Mouse (Mus musculus) heart, adult 2 months (tissue): ENCODE results near the gene Ppm1h. TPM values are rescaled to one million over a fixed set of nuclear protein-coding genes. Genes with fewer than 3 reads are reported as not detected.

Experiments
- DNase-seq, 2 experiments: peaks; one replicate each; pipeline ENCODE4 v3.0.0; 2021
- H3K27ac ChIP-seq: fragments of 200-600 bp; 2 replicates; pipeline ENCODE4 v1.8.1; 2022
- H3K27me3 ChIP-seq: fragments of 200-500 bp; 2 replicates; pipeline ENCODE4 v1.6.1; 2012; ENCODE audit warnings: mild to moderate bottlenecking, low read length, inconsistent platforms, mixed read lengths; ENCODE audit not compliant: control insufficient read depth, insufficient read depth
- H3K36me3 ChIP-seq: fragments of 200-500 bp; 2 replicates; pipeline ENCODE4 v1.6.1; 2012; ENCODE audit warnings: low read length, inconsistent platforms; ENCODE audit not compliant: control insufficient read depth, insufficient read depth
- H3K4me1 ChIP-seq: fragments of 200-500 bp; 2 replicates; pipeline ENCODE4 v1.6.1; 2011; ENCODE audit warnings: low read length; ENCODE audit not compliant: control insufficient read depth, insufficient read depth
- H3K4me3 ChIP-seq: fragments of 200-600 bp; 2 replicates; pipeline ENCODE4 v1.8.1; 2022
- H3K79me2 ChIP-seq: fragments of 200-500 bp; replicated peaks from 2 replicates; pipeline ENCODE4 v1.6.1; 2012; ENCODE audit warnings: mild to moderate bottlenecking, inconsistent platforms, low read length, moderate library complexity, mixed read lengths; ENCODE audit not compliant: control insufficient read depth, insufficient read depth
- H3K9ac ChIP-seq: fragments of 200-500 bp; 2 replicates; pipeline ENCODE4 v1.6.1; 2012; ENCODE audit warnings: low read depth, mild to moderate bottlenecking, control low read depth, inconsistent platforms, low read length, mixed read lengths
- CTCF ChIP-seq: fragments of 200-600 bp; IDR thresholded peaks from 2 replicates; pipeline ENCODE4 v1.8.1; 2022; ENCODE audit warnings: antibody characterized with exemption, mild to moderate bottlenecking, moderate library complexity
- EP300 ChIP-seq: fragments of 200-500 bp; IDR thresholded peaks from 2 replicates; pipeline ENCODE4 v1.6.1; 2011; ENCODE audit warnings: low read depth, low read length, control low read depth; ENCODE audit not compliant: insufficient read depth
- POLR2A ChIP-seq: fragments of 200-500 bp; IDR thresholded peaks from 2 replicates; pipeline ENCODE4 v1.6.1; 2011; ENCODE audit warnings: mild to moderate bottlenecking, low read depth, low read length, control low read depth; ENCODE audit not compliant: insufficient read depth
- WGBS: fragments of 180-500 bp; shearing (Covaris S2); methylation state at CpG from one replicate; pipeline ENCODE4 v1.1.7; 2018; 5-methylcytosine and 5-hydroxymethylcytosine counted together
- intact Hi-C: fragments of 180-260 bp; cut with DNase I; formaldehyde crosslinking; loops from one replicate; pipeline ENCODE4 v1.15.1; 2025
- polyA plus RNA-seq: library from polyadenylated mRNA; depleted of rRNA; stranded (reverse); fragments of >200 nt; gene quantifications from 2 replicates; pipeline ENCODE4 v1.2.3, GENCODE M21; 2012
- total RNA-seq, 2 experiments: library from RNA; stranded (reverse); gene quantifications; 2 replicates each; pipeline ENCODE4 v1.2.3; 2021

Ppm1h gene
- total and polyA plus RNA-seq, 3 experiments: 4.5 to 7.8 (median 6.4) TPM

DNA sequence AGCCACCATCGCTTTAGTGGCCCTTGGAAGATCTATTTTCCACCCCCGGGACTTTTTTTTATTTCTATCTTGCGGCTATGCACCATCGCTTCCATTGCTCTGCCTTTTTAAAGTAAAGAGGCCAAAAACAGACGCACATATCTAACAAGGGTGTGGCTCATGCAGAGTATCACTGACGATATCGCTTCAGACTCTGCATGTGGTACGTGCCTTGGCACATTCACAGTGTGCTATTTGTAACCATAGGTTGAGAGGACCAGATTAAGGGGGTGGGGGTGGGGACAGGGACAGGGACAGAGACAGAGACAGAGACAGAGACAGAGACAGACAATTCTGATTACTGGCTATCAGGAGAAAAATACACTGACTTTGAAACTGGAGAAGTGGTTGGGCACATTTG is 164.4 kb downstream of the Ppm1h start:
- Histone ChIP-seq H3K4me3 (no peak overlapping the region), H3K4me1 (peaks cover 1% of the 10 kb centered on the region), H3K27ac (peak overlapping the region; percentile 71), H3K79me2 (0 out of 2 replicates have a peak, but pooled peaks cover 1% of the 10 kb centered on the region), H3K36me3 (peaks cover 2% of the 10 kb centered on the region; the same call in 1 of the 2 replicates), H3K9ac (no peak overlapping the region), H3K27me3 (no peaks in the 10 kb centered on the region)
- 67% methylated on average over 8 of the region's 8 CpGs for WGBS
- peak in 1 of 2 experiments; percentile 40 for DNase-seq
- TF ChIP-seq EP300 (no peak), POLR2A (no peak), CTCF (no peak)
- intact Hi-C loops: no loop called here

- intact Hi-C loops: loop anchor here (5.0 kb wide), 1 partner anchor 47 kb away; no protein-coding TSS in a partner anchor
- 55% methylated on average over 7 of the region's 7 CpGs for WGBS
- DNase-seq: peak; percentile 39 to 60
Measured at GRCm38 (mm10) chr10:122845471-122845870, 166.9 kb downstream of the Ppm1h start.

GRCm38 (mm10) chr10:122846476-122846875 is 167.9 kb downstream of the Ppm1h start:
- H3K4me1 ChIP-seq: peaks cover 2% of the 10 kb centered on the region
- WGBS: 87% methylated on average over 1 of the region's 1 CpGs
- H3K9ac ChIP-seq: no peak overlapping the region
- intact Hi-C loops: loop anchor here (5.0 kb wide), 1 partner anchor 46 kb away; no protein-coding TSS in a partner anchor
- no peak overlapping the region; the same call in 1 of the 2 replicates for H3K27ac ChIP-seq
- no peak for DNase-seq
- H3K27me3 ChIP-seq: no peaks in the 10 kb centered on the region
- peaks cover 2% of the 10 kb centered on the region; the same call in 1 of the 2 replicates for H3K36me3 ChIP-seq
- 0 out of 2 replicates have a peak, but pooled peaks cover 1% of the 10 kb centered on the region for H3K79me2 ChIP-seq
- H3K4me3 ChIP-seq: no peak overlapping the region
- TF ChIP-seq EP300 (no peak), POLR2A (no peak), CTCF (no peak)

More at GRCm38 (mm10) chr10:122845471-122845870, 166.9 kb downstream of the Ppm1h start:
- H3K27ac ChIP-seq: peak overlapping the region; percentile 79
- H3K4me3 ChIP-seq: no peak overlapping the region
- H3K36me3 ChIP-seq: peaks cover 2% of the 10 kb centered on the region; the same call in 1 of the 2 replicates
- 0 out of 2 replicates have a peak, but pooled peaks cover 1% of the 10 kb centered on the region for H3K79me2 ChIP-seq
- no peaks in the 10 kb centered on the region for H3K27me3 ChIP-seq
- TF ChIP-seq POLR2A: peak; percentile 42; the same call in 1 of the 2 replicates
- TF ChIP-seq EP300: 0 out of 2 replicates have a peak, but pooled peaks have one; percentile 43
- TF ChIP-seq CTCF: no peak
- peaks cover 2% of the 10 kb centered on the region for H3K4me1 ChIP-seq
- peak overlapping the region; percentile 26 for H3K9ac ChIP-seq

DNA sequence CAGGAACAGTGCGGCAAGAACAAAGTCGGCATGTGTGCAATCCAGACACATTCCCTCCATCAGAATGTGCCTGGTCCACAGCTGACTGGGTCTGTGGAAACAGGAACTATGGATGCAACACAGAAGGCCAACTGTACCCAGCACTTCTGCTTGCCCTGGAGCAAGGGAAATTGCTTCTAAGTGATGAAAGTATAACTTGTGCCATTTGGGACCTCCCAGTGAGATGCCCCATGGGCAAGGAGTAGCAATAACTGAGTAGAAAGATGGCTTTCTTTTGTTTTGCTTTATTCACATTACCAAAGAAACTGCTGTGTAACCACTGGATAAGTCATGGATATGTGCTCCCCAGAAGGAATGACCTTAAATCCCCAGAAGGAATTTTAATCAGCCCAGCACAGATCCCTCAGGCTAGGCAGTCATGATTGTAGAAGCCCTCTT is 169.5 kb downstream of the Ppm1h start:
- H3K36me3 ChIP-seq: peaks cover 2% of the 10 kb centered on the region; the same call in 1 of the 2 replicates
- intact Hi-C loops: loop anchor here (5.0 kb wide), 1 partner anchor 44 kb away; no protein-coding TSS in a partner anchor
- H3K9ac ChIP-seq: no peak overlapping the region
- H3K4me3 ChIP-seq: no peak overlapping the region
- H3K4me1 ChIP-seq: peaks cover 4% of the 10 kb centered on the region
- 78% methylated on average over 2 of the region's 2 CpGs for WGBS
- TF ChIP-seq POLR2A: no peak
- DNase-seq: no peak
- H3K27ac ChIP-seq: no peak overlapping the region
- 0 out of 2 replicates have a peak, but pooled peaks cover 1% of the 10 kb centered on the region for H3K79me2 ChIP-seq
- no peaks in the 10 kb centered on the region for H3K27me3 ChIP-seq

- Histone ChIP-seq H3K36me3 (no peaks in the 10 kb centered on the region), H3K4me3 (no peak overlapping the region), H3K79me2 (0 out of 2 replicates have a peak, but pooled peaks cover 1% of the 10 kb centered on the region), H3K27me3 (no peaks in the 10 kb centered on the region), H3K4me1 (peaks cover 9% of the 10 kb centered on the region), H3K9ac (no peak overlapping the region), H3K27ac (no peak overlapping the region)
- 76% methylated on average over 16 of the region's 16 CpGs for whole genome bisulfite sequencing
- intact Hi-C loops: no loop called here
- TF ChIP-seq CTCF (no peak), EP300 (no peak), POLR2A (no peak)
- peak in 1 of 2 experiments; percentile 26 for DNase-seq
Measured at GRCm38 (mm10) chr10:122851267-122852160, 173.0 kb downstream of the Ppm1h start.

DNA sequence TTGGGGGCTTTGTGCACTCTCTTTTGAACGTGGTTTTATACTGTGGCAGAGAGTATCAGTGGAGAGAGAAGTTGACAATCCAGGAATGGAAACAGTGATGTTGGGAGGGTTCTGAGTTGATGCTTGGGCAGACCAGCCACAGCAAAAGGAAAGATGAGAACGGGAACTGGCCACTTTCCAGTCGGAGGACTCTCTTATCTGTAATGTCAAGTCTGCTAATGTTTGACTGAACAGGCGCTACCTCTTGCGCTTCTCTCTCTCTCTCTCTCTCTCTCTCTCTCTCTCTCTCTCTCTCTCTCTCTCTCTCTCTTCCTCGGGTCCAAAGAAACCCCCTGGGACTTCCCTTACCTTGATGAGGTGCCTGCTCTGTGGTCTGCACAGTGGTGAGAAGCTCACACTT is 176.0 kb downstream of the Ppm1h start:
- Histone ChIP-seq H3K79me2 (no peaks in the 10 kb centered on the region), H3K4me1 (peaks cover 7% of the 10 kb centered on the region), H3K27me3 (no peaks in the 10 kb centered on the region), H3K9ac (no peak overlapping the region), H3K36me3 (no peaks in the 10 kb centered on the region), H3K27ac (no peak overlapping the region), H3K4me3 (no peak overlapping the region)
- 20% methylated on average over 6 of the region's 6 CpGs for WGBS
- no peak for TF ChIP-seq EP300
- no peak for TF ChIP-seq POLR2A
- TF ChIP-seq CTCF: no peak
- intact Hi-C loops: no loop called here
- DNase-seq: no peak
